Mouse (Mus musculus) ES-Bruce4 (cell line): ENCODE data around the gene Kpnb1. TPM values are rescaled to one million over a fixed set of nuclear protein-coding genes. Genes with fewer than 3 reads are reported as not detected.

Experiments
- H3K27ac ChIP-seq: 2 replicates; pipeline ENCODE4 v1.5.1; 2012; ENCODE audit warnings: low read length, inconsistent platforms; ENCODE audit not compliant: insufficient read depth
- H3K27me3 ChIP-seq: 2 replicates; pipeline ENCODE4 v1.6.1; 2012; ENCODE audit warnings: mild to moderate bottlenecking, low read length, inconsistent platforms; ENCODE audit not compliant: control insufficient read depth, poor library complexity, insufficient read depth, severe bottlenecking
- H3K36me3 ChIP-seq: 2 replicates; pipeline ENCODE4 v1.6.1; 2012; ENCODE audit warnings: inconsistent platforms, mild to moderate bottlenecking, low read length, moderate library complexity; ENCODE audit not compliant: control insufficient read depth, poor library complexity, insufficient read depth, severe bottlenecking
- H3K4me1 ChIP-seq: one replicate; pipeline ENCODE4 v1.8.1; 2011; ENCODE audit warnings: low read length; ENCODE audit not compliant: control insufficient read depth, insufficient read depth
- H3K4me3 ChIP-seq: 2 replicates; pipeline ENCODE4 v1.5.1; 2011; ENCODE audit warnings: low read depth, mild to moderate bottlenecking, low read length
- H3K9ac ChIP-seq: 2 replicates; pipeline ENCODE4 v1.6.1; 2012; ENCODE audit warnings: low read depth, mild to moderate bottlenecking, inconsistent platforms; ENCODE audit not compliant: poor library complexity, severe bottlenecking
- H3K9me3 ChIP-seq: replicated peaks from 2 replicates; pipeline ENCODE4 v1.6.1; 2012; ENCODE audit warnings: mild to moderate bottlenecking, low read length, inconsistent platforms; ENCODE audit not compliant: control insufficient read depth, poor library complexity, insufficient read depth, severe bottlenecking
- CTCF ChIP-seq: IDR thresholded peaks from one replicate; pipeline ENCODE4 v1.8.1; 2011; ENCODE audit warnings: low read depth, low read length
- EP300 ChIP-seq: IDR thresholded peaks from 2 replicates; pipeline ENCODE4 v1.6.1; 2011; ENCODE audit warnings: low read depth, low read length; ENCODE audit not compliant: insufficient read depth
- POLR2A ChIP-seq: IDR thresholded peaks from one replicate; pipeline ENCODE4 v1.8.1; 2011; ENCODE audit warnings: low read length; ENCODE audit not compliant: insufficient read depth
- polyA plus RNA-seq: library from polyadenylated mRNA; stranded (reverse); fragments of >200 nt; gene quantifications from 2 replicates; pipeline ENCODE4 v1.2.4, GENCODE M21; 2011; ENCODE audit warnings: low read depth; ENCODE audit not compliant: missing spikeins, insufficient read depth, insufficient read length

The Kpnb1 gene
- polyA plus RNA-seq, 1 experiment = 345 TPM

DNA sequence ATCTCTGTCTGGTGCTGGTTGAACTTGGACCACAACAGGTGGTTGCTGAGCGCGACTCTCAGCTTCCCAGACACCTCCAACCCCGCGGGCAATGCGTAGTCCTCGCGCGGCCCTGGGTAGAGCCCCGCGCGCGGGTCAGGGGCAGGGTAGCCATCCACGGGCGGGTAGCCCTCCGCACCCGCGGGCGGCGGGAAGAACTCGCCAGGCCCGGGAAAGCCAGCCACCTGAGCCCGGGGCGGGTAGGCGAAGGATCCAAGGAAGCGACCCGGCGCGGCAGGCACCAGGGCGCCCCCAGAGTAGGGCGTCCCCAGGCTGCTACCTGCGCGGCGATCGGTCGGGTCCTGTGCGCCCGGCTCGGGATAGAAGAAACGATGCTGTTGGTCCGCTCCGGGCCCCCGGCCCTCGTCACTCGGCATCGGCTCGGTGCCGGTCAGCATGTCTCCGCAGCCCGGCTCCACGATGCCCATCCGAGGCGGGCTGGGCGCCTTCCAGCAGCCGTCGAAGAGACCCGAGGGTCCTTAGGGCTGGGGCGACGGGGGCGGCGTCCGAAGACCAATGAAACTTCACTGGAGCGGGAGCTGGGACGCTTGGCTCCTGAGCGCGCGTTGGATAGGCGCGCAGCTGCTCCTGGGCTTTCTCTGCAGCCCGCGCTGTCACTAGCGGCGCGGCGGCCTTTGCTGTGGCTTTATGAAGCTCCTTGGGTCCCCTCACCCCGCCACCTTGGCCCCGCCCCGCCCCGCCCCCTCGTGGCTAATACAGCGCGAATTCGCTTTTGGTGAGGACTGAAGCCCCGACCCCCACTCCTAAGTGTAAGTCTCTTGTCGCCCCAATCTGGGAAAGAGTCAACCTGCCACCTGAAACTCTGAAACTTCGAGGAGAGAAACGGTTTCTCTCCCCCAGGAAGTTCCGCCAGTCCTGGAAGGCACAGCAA, 72.7 kb downstream of the Kpnb1 start, which contains the start of gene Tbx21:
Gene Tbx21 (minus strand): TSS at position 661 of the 931 bp plus-strand sequence.
- Histone ChIP-seq H3K4me3 (peak within 1 kb of the TSS; percentile 71), H3K9ac (peak within 1 kb of the TSS; percentile 64), H3K27ac (no peak within 1 kb of the TSS), H3K36me3 (no peaks in the 10 kb centered on the region), H3K4me1 (no peaks in the 10 kb centered on the region), H3K27me3 (peaks cover 17% of the 10 kb centered on the region), H3K9me3 (no peaks in the 10 kb centered on the region)
- TF ChIP-seq EP300 = no peak
- no peak for TF ChIP-seq POLR2A
- no peak for TF ChIP-seq CTCF

DNA sequence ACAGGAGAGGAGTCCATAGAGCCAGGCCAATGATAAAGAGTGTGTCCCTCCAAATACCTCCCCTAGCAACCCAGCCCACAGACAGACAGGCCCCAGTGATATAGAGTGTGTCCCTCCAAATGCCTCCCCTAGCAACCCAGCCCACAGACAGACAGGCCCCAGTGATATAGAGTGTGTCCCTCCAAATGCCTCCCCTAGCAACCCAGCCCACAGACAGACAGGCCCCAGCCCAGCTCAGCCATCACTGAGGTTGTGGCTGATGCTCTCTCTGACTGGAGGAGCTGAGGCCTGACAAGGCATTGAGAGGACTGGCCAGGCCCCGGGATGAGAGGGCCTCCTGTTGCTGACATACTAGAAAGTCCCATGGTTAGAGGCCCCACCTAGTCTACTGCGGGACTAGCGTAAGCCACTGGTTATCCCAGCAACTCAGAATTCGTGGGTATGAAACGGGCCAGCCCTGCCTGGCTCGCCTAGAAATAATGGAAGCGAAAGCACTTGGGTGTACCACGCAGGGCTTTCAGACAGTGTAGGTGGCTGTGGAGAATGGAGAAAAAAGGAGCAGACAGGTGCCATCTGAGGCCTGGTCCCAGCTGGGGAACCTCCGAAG, 75.1 kb downstream of the Kpnb1 start:
- H3K27me3 ChIP-seq = peaks cover 17% of the 10 kb centered on the region

More for the DNA sequence above, 75.1 kb downstream of the Kpnb1 start:
- Histone ChIP-seq H3K27ac (no peak overlapping the region), H3K9me3 (no peaks in the 10 kb centered on the region), H3K36me3 (no peaks in the 10 kb centered on the region), H3K4me1 (no peaks in the 10 kb centered on the region), H3K9ac (no peak overlapping the region), H3K4me3 (no peak overlapping the region)
- TF ChIP-seq CTCF (no peak), EP300 (no peak), POLR2A (no peak)

Other genes with a start within 250 kb of the Kpnb1 start
- gene Pnpo, start 243.9 kb downstream of the Kpnb1 start, polyA plus RNA-seq = 23.6 and 24.1 TPM in 2 replicates
- 29.0 and 30.5 TPM in 2 replicates for gene Sp2, start 204.9 kb downstream of the Kpnb1 start, polyA plus RNA-seq
- 12.4 and 13.5 TPM in 2 replicates for gene Sp6, start 174.5 kb downstream of the Kpnb1 start, polyA plus RNA-seq
- gene Scrn2, start 157.9 kb downstream of the Kpnb1 start, polyA plus RNA-seq = 6.8 and 7.4 TPM in 2 replicates
- 1.5 and 2.4 TPM in 2 replicates for gene Lrrc46, start 146.5 kb downstream of the Kpnb1 start, polyA plus RNA-seq
- gene Mrpl10, start 146.3 kb downstream of the Kpnb1 start, polyA plus RNA-seq = 62.6 and 67.1 TPM in 2 replicates
- gene Osbpl7, start 137.3 kb downstream of the Kpnb1 start, polyA plus RNA-seq = 8.3 and 9.1 TPM in 2 replicates
- gene Tbx21, start 72.5 kb downstream of the Kpnb1 start, polyA plus RNA-seq = 0.24 TPM in 1 of 2 replicates, not detected in the other
- gene Tbkbp1, start 36.4 kb downstream of the Kpnb1 start, polyA plus RNA-seq = 5.4 and 6.1 TPM in 2 replicates
- gene Npepps, start 92.8 kb upstream of the Kpnb1 start, polyA plus RNA-seq = 213 and 223 TPM in 2 replicates
- 92.7 and 103 TPM in 2 replicates for gene Mrpl45, start 127.8 kb upstream of the Kpnb1 start, polyA plus RNA-seq
- gene Gpr179, start 164.2 kb upstream of the Kpnb1 start, polyA plus RNA-seq = 0.14 and 0.24 TPM in 2 replicates
- gene Socs7, start 174.7 kb upstream of the Kpnb1 start, polyA plus RNA-seq = 21.1 and 25.5 TPM in 2 replicates
- 30.3 and 32.5 TPM in 2 replicates for gene Arhgap23, start 227.7 kb upstream of the Kpnb1 start, polyA plus RNA-seq